Mouse (Mus musculus) urinary bladder, adult 18-20 months (tissue): Measurements from ENCODE around the gene Commd2.

Source experiments
- DNase-seq, 2 experiments: peaks; one replicate each; pipeline ENCODE4 v3.0.0; 2022; ENCODE audit warnings: low spot score in 2 of 2, mixed read lengths in 2 of 2

Commd2 gene

GRCm38 (mm10) chr3:57615652-57616051 lies 35.9 kb downstream of the Commd2 start:
- DNase-seq, result no peak

- DNase-seq, result no peak
Measured at GRCm38 (mm10) chr3:57612430-57612997, 39.0 kb downstream of the Commd2 start.

- no peak for DNase-seq
Measured at GRCm38 (mm10) chr3:57611776-57612175, 39.7 kb downstream of the Commd2 start.

- DNase-seq, result no peak
Measured at GRCm38 (mm10) chr3:57604618-57605015, 46.9 kb downstream of the Commd2 start.

- no peak for DNase-seq
Measured at GRCm38 (mm10) chr3:57603891-57604617, 47.5 kb downstream of the Commd2 start.

DNA sequence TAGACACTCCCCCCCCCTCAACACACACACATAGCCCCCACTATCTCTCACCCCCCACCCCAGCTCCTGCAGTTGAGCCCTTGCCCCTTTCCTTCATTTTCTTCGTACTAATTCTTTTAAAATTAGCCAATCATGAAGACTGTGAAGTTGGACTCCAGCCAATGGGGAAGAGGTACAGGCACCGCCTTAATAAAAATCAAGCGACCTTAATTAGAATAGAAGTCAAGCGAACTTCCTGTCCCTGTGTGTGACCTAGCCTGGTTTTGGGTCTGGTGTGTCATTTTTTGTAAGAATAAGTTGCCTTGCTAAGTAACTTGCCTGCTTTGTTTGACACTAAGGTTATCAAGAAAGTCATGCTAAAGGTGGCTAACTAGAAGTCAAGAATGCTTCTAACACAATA lies 48.9 kb downstream of the Commd2 start:
- no peak for DNase-seq

GRCm38 (mm10) chr3:57596566-57596965 lies 54.9 kb downstream of the Commd2 start:
- DNase-seq, result no peak

- DNase-seq, result no peak
Measured at GRCm38 (mm10) chr3:57595506-57595905, 56.0 kb downstream of the Commd2 start.
